Mouse (Mus musculus) kidney, adult 2 months (tissue): ENCODE results near the gene Rab25. TPM values are rescaled to one million over a fixed set of nuclear protein-coding genes. Genes with fewer than 3 reads are reported as not detected.
A peak's percentile ranks its signal among the peaks of the same experiment; 100 is the strongest.

Experiments used
- DNase-seq: peaks from one replicate; pipeline ENCODE4 v3.0.0; 2021
- H3K27ac ChIP-seq: fragments of 200-500 bp; 2 replicates; pipeline ENCODE4 v1.5.1; 2012; ENCODE audit warnings: low read depth, low read length, control low read depth, inconsistent platforms; ENCODE audit not compliant: insufficient read depth
- H3K27me3 ChIP-seq: fragments of 200-500 bp; replicated peaks from 2 replicates; pipeline ENCODE4 v1.6.1; 2012; ENCODE audit warnings: mild to moderate bottlenecking, moderate library complexity, low read length, inconsistent platforms; ENCODE audit not compliant: control insufficient read depth, insufficient read depth
- H3K36me3 ChIP-seq: fragments of 200-500 bp; 2 replicates; pipeline ENCODE4 v1.6.1; 2012; ENCODE audit warnings: mild to moderate bottlenecking, moderate library complexity, low read length, inconsistent platforms; ENCODE audit not compliant: control insufficient read depth, insufficient read depth
- H3K4me1 ChIP-seq: fragments of 200-500 bp; 2 replicates; pipeline ENCODE4 v1.6.1; 2011; ENCODE audit warnings: low read length; ENCODE audit not compliant: control insufficient read depth, insufficient read depth
- H3K4me3 ChIP-seq: fragments of 200-500 bp; 2 replicates; pipeline ENCODE4 v1.5.1; 2011; ENCODE audit warnings: mild to moderate bottlenecking, low read depth, low read length, control low read depth; ENCODE audit not compliant: insufficient read depth
- CTCF ChIP-seq: fragments of 200-500 bp; conservative IDR thresholded peaks from 2 replicates; pipeline ENCODE4 v1.5.1; 2011; ENCODE audit warnings: low read depth, mild to moderate bottlenecking, control low read depth, low read length, moderate library complexity, mixed read lengths; ENCODE audit not compliant: insufficient read depth, insufficient read length
- POLR2A ChIP-seq: fragments of 200-500 bp; IDR thresholded peaks from one replicate; pipeline ENCODE4 v1.6.1; 2011; ENCODE audit warnings: low read depth, low read length, control low read depth
- WGBS: fragments of 180-500 bp; shearing (Covaris S2); methylation state at CpG from one replicate; pipeline ENCODE4 v1.1.7; 2018; 5-methylcytosine and 5-hydroxymethylcytosine counted together
- polyA plus RNA-seq: library from polyadenylated mRNA; depleted of rRNA; stranded (reverse); fragments of >200 nt; gene quantifications from 2 replicates; pipeline ENCODE4 v1.2.3, GENCODE M21; 2012

Rab25 gene
- polyA plus RNA-seq, 1 experiment = 50.1 TPM

DNA sequence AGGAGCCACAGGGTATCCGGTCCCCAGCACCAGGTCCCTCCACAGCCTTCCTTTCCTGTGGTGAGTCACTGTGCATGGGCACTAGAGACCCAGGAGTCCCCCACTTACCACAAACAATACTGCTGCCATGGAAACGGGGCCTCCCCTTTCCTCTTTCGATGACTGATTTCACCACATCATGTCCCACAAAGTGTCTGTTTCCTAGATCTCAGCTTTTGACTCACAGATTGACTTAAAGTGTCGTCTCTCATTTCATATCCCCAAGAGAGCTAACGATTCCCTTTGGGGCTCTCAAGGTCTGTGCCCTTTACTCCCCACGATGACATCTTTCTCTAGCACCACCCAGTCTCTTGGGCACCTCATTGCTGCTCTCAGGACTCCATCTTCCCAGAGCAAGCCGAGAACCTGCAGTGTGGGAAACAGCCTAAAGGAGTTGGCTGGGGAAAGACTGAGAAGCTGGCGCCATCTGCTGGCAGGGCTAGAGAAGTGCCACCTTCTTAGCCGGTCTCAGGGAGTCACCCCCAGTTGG is 26.2 kb downstream of the Rab25 start:
- Histone ChIP-seq H3K4me3 (no peak overlapping the region), H3K4me1 (no peaks in the 10 kb centered on the region), H3K36me3 (no peaks in the 10 kb centered on the region), H3K27me3 (no peaks in the 10 kb centered on the region), H3K27ac (no peak overlapping the region)
- TF ChIP-seq CTCF = peak; percentile 96
- TF ChIP-seq POLR2A = no peak
- DNase-seq = peak; percentile 75
- WGBS = 28% methylated on average over 9 of the region's 9 CpGs

DNA sequence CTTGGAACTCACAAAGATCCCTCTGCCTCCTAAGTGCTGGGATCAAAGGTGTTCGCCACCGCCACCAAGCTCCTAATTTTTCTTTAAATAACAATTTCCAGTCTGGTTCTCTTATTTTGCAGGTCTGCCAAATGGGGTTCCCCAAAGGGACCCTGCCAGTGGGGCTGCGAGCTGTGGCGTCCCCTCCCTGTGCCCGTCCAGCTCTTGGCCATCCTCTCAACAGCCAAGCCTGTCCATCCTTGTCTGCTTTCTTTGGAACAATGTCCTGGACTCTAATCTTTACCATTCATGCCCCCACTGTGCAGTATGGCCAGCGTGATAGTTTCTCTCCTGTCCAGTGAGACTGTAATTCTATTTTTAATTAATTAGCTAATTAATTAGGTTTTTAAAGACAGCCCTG is 26.9 kb downstream of the Rab25 start:
- H3K4me1 ChIP-seq = no peaks in the 10 kb centered on the region
- DNase-seq = no peak
- TF ChIP-seq POLR2A (no peak), CTCF (no peak)
- H3K27me3 ChIP-seq = no peaks in the 10 kb centered on the region
- no peaks in the 10 kb centered on the region for H3K36me3 ChIP-seq
- 93% methylated on average over 6 of the region's 6 CpGs for WGBS
- H3K27ac ChIP-seq = no peak overlapping the region
- H3K4me3 ChIP-seq = no peak overlapping the region

DNA sequence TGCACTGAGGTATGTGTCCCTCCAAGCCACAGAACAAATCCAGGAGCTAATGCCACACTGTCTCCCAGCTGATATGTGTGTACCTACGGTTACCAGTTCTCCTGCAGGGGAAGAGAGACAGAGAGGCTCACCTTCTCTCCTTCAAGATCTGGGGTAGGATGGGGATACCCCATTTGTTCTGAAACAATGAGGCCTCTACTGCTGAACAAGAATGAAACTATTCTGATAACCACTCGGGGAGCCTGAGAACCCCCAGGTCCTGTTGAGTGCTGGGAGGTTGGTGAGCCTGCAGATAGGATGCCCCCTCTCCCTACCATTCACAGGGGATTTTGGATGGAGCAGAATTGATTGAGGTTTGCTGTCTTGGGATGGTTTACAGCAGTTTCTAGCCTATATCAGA is 28.0 kb downstream of the Rab25 start:
- WGBS = 95% methylated on average over 2 of the region's 2 CpGs
- no peak overlapping the region for H3K27ac ChIP-seq
- no peak for DNase-seq

DNA sequence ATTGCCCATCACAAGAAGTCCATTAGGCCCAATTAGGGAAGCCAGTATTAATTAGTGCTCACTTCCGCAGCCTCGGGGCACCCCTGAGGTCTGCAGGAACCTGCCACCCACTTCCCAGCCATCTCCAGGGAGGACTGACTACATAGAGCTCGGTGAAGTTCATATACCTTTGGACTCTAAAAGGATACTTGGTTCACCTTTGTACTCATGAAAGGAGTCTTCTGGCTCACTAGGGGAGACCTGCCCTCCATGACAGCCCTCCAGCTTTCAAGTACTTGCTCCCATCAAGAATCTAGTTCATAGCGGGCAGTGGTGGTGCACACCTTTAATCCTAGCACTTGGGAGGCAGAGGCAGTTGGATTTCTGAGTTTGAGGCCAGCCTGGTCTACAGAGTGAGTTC is 29.7 kb downstream of the Rab25 start:
- TF ChIP-seq CTCF (no peak), POLR2A (no peak)
- Histone ChIP-seq H3K4me3 (no peak overlapping the region), H3K27ac (no peak overlapping the region), H3K4me1 (0 out of 2 replicates have a peak, but pooled peaks cover 1% of the 10 kb centered on the region), H3K36me3 (no peaks in the 10 kb centered on the region), H3K27me3 (no peaks in the 10 kb centered on the region)
- WGBS = 59% methylated on average over 4 of the region's 4 CpGs
- DNase-seq = peak; percentile 52

More for the DNA sequence above, 28.0 kb downstream of the Rab25 start:
- no peak for TF ChIP-seq POLR2A
- TF ChIP-seq CTCF = no peak
- H3K27me3 ChIP-seq = no peaks in the 10 kb centered on the region
- H3K4me3 ChIP-seq = no peak overlapping the region
- H3K4me1 ChIP-seq = no peaks in the 10 kb centered on the region
- H3K36me3 ChIP-seq = no peaks in the 10 kb centered on the region

DNA sequence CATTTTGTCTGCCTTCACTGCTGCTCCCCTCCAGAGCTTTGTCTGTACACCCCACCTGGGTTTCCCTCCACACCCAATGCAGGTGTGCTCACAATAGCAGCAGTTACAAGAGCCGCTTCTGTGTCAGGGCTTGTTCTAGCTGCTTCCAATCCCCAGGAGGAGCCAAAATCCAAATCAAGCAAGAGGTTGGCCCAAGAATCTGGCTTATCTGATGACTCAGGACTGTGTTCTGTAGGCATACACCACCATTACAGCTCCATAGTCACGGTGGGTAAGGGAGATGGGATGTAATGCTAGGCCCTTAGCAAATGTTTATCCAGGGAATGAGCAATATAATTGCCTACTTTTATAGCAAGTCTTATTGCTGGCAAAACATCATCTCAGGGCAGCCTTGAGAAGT is 31.7 kb downstream of the Rab25 start:
- 80% methylated on average over 2 of the region's 2 CpGs for WGBS

DNA sequence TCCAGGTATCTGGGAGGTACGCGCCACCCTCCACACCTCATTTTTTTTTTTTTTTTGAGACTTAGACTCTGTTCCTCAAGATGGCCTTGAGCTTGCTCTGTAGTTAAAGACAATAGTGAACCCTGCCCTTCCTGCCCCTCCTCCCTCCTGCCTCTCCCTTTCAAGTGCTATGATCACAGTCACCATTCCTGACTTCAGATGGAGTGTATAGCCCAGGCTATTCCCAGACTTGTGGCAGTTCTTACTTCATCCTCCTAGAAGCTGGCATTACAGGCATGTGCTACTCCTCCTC is 33.1 kb downstream of the Rab25 start:
- 90% methylated on average over 2 of the region's 2 CpGs for WGBS

More for the DNA sequence above, 31.7 kb downstream of the Rab25 start:
- no peak overlapping the region for H3K4me3 ChIP-seq
- no peak for DNase-seq
- H3K4me1 ChIP-seq = peaks cover 3% of the 10 kb centered on the region; the same call in 1 of the 2 replicates
- TF ChIP-seq POLR2A = no peak
- no peak for TF ChIP-seq CTCF
- H3K27ac ChIP-seq = no peak overlapping the region
- no peaks in the 10 kb centered on the region for H3K27me3 ChIP-seq
- H3K36me3 ChIP-seq = no peaks in the 10 kb centered on the region

DNA sequence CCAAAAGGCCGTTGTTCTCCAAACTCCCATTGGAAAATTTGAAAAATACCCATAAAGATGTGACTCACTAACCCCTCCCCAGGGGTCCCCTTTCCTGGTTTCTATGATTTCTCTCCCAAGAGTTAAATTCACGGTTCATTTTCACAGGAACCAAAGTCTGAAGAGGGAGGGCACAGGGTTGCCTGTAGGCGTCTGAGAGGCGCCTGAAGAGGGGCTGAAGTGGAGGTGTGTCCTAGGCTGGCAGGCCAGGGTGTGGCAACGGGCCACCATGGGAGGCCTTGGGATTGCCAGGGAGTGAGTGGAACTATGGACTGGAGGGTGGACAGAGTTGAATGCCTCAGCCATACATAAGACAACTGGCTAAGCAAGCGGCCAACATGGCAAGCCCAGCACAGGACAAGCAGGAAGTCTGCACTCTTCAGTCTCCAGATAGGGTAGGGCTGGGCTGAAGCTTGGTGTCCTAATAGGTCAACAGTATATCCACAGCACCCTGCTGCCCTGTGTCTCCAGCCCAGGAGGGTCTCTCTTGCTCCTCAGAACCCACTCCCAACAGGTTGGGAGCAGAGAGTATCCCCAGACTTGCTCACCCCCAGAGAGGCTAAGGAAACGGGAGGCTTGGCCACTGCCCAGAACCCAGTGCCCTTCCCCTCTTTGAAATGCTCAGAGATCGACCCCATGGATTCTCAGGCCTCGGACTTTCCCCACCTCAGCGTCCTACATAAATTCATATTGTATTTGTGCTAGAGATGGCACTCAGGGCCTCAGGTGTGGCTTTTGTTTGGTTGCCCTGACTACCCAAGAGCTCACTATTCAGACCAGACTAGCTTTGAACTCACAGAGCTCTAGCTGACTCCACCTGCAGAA is 33.6 kb downstream of the Rab25 start:
- no peak for DNase-seq
- H3K36me3 ChIP-seq = no peaks in the 10 kb centered on the region
- H3K27me3 ChIP-seq = no peaks in the 10 kb centered on the region
- H3K4me3 ChIP-seq = no peak overlapping the region
- no peak for TF ChIP-seq POLR2A
- TF ChIP-seq CTCF = no peak
- no peak overlapping the region for H3K27ac ChIP-seq
- WGBS = 75% methylated on average over 10 of the region's 10 CpGs
- H3K4me1 ChIP-seq = peaks cover 11% of the 10 kb centered on the region; the same call in 1 of the 2 replicates

More for the DNA sequence above, 33.1 kb downstream of the Rab25 start:
- H3K36me3 ChIP-seq = no peaks in the 10 kb centered on the region
- no peak overlapping the region for H3K27ac ChIP-seq
- peaks cover 11% of the 10 kb centered on the region; the same call in 1 of the 2 replicates for H3K4me1 ChIP-seq
- TF ChIP-seq CTCF = no peak
- no peak overlapping the region for H3K4me3 ChIP-seq
- H3K27me3 ChIP-seq = no peaks in the 10 kb centered on the region
- DNase-seq = no peak

DNA sequence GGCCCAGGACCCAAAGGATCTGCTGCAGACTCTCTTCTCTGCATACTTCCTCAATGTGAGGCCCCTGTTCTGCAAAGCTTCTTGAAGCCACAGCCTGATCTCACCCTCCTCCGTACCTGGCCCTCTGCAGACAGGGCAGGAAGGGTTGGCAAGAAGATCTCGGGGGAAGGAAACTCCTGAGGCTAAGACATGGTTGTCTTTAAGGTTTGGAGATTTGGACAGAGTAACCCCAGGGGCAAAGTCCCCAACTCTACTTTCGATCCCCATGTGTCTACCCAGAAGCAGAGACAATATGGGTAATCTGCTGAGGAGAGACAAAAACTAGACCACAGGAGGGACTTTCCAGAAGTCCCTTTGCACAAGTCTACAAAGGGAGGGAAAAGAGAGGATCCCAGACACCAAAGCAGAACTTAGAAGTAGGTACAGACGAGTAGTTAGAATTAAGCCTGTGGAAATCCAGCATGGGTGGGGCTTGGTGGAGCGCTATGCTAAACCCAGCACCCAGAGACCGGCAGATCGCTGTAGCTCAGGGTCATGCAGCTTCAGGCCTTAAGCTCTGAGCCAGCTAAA is 34.5 kb downstream of the Rab25 start:
- Histone ChIP-seq H3K4me3 (no peak overlapping the region), H3K27me3 (no peaks in the 10 kb centered on the region), H3K4me1 (peaks cover 14% of the 10 kb centered on the region; the same call in 1 of the 2 replicates), H3K27ac (no peak overlapping the region), H3K36me3 (no peaks in the 10 kb centered on the region)
- no peak for DNase-seq
- TF ChIP-seq CTCF = no peak
- 59% methylated on average over 7 of the region's 7 CpGs for WGBS
